Mouse (Mus musculus) right cerebral cortex, postnatal 14 days (tissue): ENCODE results near the gene Mtx1.
A peak's percentile ranks its signal among the peaks of the same experiment; 100 is the strongest.
"Not testable (repeated sequence)": the region's sequence is repeated elsewhere in the genome, so short reads cannot be mapped to it uniquely, and the experiment has no call there.

Source experiments
- DNase-seq: peaks from one replicate; pipeline ENCODE4 v3.0.0; 2022

Gene Mtx1

DNA sequence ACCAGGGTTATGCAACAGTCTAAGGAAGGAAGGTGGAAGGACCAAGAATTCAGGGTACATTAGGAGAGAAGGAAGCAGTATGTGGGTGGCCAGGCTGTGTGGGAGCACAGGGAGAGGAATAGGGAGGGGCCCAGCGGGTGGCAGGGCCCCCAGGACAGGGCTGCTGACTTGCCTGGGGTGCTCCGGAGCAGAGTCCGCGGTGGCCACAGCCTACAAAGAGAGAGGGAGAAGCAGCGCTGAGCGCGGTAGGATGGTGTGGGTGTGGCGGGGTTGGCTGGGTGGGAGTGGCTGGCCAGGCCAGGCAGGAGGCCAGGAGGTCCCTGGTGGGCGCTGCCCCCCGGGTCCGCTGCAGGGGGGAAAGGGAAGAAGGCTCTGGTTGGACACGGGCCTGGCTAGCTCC lies 11.6 kb upstream of the Mtx1 start:
- DNase-seq: no peak

DNA sequence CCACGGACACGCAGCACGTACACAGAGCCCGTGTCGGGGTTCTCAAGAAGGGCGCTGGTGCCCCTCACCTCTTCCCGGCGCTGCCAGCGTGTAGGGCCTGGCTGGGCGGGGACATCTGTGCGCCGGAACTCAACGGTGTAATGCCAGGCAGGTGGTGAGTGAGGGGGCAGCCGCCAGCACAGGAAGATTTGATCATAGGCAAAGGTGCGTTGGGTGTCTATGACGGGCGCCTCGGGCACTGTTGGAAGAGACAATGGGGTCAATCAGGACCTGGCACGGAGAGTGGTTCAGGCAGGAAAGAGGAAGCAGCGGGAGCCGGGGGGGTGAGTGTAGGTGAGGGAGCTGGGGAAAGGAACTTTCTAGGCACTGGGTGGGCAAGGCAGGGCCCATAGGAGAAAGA lies 10.8 kb upstream of the Mtx1 start:
- DNase-seq: no peak

DNA sequence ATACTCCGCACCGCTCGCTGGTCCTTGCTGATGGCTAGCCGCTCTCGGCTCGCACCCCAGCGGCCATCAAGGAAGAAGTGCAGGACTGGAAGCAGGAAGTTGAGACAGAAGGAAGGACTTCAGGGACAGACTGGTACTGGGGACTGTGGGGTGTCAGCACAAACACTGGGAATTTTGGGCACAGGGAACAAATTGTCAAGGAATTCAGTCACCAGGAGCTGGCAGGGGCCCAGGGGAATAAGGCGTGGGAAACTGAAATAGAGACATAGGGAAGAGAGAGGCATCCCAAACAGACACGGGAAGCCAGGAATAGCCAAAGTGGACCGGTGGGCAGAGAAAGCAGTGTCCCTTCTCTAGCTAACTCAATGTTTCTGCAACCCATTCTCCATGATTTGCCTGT lies 9.6 kb upstream of the Mtx1 start:
- DNase-seq: no peak

DNA sequence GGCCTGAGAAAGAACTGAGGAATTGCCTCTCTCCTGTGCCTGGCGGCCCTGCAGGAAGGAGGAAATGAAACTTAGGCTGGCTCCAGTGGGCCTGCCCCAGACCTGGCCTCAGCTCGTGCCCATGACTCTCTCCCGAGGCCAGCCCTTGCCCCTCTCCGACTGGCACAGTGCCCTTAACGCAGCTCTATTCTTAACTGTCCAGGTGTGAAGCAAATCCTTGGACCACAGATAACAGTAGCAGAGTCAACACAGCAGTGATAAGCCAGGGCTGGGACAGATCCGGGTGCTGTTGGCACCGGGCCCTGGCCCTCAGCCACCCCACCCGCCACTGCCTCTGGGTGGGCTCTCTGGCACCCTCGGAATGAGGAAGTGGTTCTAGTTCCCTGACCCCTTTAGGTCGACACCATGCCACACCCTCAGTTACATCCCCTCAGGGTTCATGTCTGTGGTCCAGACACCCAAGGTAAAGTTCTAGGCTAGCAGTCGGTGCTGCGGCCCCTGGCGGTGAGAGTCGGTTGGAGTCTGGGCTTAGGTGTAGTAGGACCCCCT lies 6.7 kb upstream of the Mtx1 start:
- no peak for DNase-seq

DNA sequence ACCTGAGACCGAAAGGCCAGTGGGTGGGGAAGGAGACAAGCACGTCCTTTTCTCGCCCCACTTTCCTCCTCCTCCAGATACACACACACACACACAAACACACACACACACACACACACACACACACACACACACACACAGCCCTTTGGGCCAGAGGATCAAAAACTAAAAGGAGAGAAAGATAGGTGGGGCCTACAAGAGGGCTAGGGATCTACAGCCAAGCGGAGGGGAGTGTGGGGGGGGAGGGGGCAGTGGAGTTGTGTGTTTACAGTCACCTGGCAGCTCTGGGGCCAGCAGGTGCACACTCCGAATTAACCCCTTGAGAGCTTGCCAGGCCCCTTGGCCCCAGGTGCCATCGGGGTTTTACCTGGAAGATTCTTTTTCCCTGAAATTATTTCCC lies 5.7 kb upstream of the Mtx1 start:
- DNase-seq: no peak

DNA sequence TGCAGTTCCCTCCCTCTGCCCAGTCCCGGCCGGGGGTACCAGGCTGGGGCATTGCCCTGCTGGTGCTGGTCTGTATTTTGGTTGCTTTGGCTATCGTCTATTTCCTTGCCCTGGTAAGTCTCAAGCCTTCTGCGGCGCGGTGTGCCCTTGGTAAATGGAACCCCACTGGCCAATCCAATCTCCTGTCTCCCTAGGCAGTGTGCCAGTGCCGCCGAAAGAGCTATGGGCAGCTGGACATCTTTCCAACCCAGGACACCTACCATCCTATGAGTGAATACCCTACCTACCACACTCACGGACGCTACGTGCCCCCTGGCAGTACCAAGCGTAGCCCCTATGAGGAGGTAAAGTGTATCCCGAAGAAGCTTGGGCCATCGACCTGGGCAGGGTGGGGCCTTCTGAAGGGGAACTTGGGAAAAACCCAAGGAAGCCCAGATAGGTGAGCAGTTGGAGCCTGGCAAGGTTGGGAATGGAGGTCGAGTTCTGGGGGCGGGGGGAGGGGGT lies 4.9 kb upstream of the Mtx1 start:
- DNase-seq: no peak

DNA sequence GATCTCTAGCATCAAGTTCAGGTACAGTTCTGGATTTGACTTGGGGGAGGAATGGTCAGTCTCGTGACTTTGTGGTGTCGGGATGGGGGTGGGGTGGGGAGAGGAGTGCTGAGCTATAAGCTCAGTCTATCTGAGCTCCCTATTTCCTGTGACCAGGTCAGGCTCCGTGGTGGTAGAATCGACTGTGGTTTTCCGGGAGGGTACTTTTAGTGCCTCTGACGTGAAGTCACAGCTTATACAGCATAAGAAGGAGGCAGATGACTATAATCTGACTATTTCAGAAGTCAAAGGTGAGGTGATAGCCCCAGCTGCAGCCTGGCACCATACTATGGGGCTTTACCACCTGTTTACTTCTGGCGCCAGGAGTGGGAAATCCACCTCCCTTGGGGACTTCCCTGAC lies 4.5 kb upstream of the Mtx1 start:
- no peak for DNase-seq

DNA sequence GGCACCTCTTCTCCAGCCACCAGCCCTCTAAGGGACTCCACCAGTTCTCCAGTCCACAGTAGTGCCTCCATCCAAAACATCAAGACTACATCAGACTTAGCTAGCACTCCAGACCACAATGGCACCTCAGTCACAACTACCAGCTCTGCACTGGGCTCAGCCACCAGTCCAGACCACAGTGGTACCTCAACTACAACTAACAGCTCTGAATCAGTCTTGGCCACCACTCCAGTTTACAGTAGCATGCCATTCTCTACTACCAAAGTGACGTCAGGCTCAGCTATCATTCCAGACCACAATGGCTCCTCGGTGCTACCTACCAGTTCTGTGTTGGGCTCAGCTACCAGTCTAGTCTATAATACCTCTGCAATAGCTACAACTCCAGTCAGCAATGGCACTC lies 3.7 kb upstream of the Mtx1 start:
- no peak for DNase-seq

DNA sequence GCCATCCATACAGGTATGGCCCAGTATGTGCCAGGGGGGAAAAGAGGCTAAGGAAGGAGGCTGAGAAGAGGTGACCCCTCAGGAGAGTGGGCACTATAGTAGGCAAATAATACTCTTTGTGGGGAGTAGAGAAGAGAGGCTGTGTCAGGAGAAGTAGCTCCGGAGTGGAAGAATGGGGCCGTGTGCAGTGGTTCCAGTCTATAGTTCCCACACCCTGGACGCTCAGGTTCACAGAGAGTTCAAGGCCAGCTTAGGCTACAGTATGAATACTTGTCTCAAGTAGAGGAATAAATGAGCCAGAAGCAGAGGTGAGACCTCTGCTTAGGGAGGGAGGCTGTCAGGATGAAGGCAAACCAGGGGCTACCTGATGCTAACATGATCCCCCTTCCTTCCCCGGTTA lies 2.4 kb upstream of the Mtx1 start:
- no peak for DNase-seq

DNA sequence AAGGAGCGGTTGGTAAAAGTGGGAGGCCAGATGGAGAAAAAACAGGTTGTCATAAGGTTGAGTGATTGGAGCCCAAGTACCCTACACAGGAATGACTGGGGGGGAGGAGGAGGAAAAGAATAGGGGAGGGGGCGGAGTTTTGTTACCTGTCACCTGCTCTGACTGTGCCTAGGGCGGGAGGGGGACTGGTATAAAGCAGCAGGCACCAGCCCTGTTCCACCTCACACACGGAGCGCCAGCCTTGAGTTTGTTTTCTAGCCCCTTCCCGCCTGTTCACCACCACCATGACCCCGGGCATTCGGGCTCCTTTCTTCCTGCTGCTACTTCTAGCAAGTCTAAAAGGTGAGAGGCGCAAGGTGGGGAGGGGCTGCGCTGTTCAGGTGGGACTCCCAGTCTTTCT lies 1.9 kb upstream of the Mtx1 start, which contains the start of gene Muc1:
Muc1 (plus strand) TSS at position 222 of the 400 bp plus-strand sequence.
- DNase-seq: no peak

DNA sequence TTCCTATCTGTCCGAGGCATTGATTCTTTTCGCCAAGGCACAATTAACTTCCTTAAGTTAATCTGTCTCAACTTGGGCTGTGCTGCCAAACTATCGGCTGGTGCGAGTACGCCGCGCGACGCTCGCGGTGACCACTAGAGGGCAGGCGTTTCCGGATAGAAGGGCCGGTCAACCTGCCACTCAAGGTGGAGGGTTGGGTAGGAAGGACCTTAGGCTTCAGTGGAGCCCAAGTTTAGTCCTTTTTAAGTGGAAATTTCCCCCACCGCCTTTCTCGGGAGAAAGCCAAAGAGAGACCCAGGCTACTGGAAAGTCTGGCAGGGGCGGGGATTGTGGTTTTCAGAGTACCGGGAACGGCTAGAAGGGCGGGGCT lies 1.3 kb upstream of the Mtx1 start:
- DNase-seq: peak; percentile 82

DNA sequence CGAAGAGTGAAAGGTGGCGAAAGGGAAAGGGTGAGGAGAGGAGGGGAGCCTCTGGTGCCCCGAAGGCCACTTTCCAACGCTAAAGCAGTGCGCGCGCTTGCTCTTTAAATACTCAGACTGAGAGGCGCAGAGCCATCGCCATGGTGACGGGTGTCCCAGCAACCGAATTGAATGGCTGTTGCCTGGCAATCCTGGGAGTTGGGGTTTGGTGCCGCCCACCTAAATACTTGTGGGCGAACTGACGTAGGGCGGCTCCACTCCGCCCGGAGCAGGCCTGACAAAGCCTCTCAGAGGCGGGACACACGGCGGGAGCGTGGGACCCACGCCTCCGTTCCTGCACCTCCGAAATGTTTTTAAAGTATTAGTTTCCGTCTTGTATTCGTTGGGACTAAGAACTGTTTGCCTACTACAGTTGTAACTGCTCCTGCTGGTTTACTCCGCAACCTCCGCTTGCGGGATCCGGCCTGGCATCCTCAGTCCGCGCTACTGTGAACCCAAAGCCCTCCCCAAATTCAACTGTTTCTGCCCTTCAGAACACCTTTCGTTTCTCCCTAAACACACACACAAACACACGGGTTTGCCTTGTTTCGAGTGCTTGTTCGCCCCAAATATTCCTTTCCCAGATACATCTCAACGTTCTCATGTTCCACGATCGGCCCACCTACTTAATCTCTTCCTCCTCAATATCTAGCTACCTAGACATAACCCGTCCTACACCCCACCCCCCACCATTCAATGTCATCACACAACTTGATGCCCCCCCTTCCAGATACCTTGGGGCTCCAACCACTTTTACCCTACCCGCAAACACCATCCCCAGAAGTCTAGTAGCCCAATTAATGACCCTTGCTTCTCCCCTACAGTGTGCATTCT lies 655 bp upstream of the Mtx1 start:
- DNase-seq: peak; percentile 85

DNA sequence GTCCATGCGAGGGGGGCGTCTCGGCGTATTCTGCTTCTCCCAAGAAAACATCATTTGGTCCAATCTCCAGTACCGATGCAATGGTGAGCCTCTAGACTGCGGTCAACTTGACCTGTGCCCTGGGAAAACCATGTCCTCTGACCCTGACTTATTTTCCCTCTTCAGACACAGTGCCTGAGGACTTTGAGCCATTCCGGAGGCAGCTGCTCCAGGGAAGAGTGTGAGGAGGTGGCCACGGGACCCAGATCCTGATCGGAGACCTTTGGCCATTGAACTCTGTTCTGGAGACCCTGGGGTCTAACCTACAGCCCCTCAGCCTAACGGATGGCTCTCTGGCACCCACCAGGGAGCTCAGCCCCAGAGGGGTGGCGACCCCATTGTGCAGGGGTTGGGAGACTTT lies 527 bp downstream of the Mtx1 start:
- DNase-seq: no peak

DNA sequence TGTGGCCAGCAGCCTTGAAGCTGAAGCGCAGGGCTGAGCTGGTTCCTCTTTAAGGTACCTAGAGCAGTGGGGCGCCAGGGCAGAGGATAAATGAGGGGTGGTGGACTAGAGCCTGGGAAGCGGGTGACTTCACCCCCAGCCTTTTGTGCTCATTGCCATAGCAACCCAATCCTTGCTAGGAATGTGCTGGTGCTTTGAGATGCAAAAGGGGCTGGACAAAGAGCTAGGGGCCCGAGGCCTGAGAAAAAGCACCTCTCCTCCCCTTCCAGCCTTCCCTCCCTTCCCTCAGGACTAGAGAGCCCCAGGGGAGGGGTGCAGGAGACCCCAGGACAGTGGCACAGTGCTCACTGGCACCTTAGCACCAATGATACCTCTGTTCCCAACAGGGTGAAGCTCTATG lies 970 bp downstream of the Mtx1 start:
- no peak for DNase-seq

DNA sequence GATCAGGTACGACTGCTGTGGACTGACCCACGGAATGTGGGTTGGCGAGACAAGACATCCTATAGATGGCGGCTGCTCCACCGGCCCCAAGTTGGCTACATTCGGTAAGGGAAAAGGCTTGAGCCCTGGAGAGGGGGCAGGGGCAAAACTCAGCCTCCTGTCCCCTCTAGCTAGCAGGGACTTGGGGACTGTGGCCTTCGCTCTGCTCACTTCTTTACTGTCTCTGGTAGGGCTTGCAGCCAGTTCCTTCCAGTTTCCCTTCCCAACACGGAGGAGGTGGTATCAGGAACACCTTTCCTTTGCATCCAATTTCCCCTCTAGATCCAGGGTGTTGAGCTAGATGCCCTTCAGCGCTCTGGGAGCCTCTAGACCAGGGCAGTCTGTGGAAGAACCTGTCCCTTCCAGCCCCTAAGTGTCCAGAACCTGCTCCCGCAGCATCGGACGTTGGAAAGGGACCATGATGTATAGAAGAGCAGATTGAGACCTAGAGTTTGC lies 1.5 kb downstream of the Mtx1 start:
- DNase-seq: no peak

DNA sequence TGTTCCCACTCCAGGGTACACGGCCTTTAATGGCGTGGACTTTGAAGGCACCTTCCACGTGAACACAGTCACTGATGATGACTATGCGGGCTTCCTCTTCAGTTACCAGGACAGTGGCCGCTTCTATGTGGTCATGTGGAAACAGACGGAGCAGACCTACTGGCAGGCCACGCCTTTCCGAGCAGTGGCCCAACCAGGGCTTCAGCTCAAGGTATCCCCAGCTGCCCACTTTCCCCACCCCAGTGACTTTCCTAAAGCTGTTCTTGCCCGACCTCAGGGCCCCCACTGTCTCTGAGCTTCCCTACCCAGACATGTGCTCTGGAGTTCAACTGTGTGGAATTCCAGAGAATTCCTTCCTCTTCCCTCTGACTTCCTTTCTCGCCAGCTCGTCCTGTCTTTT lies 2.1 kb downstream of the Mtx1 start:
- no peak for DNase-seq

DNA sequence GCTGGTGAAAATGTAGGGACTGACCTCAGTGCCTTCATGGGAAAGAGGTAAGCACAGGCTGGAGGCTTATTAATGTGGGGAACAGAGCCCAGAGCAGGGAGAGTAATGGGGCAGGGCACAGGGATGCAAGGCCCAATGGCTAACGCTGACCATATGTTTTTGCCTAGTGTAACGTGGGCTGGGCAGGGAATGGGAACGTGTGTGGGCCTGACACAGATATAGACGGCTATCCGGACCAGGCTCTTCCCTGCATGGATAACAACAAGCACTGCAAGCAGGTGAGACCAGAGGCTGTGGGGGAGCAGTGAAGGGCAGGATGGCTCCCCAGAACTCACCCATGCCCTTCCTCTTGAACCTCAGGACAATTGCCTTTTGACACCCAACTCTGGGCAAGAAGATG lies 5.7 kb downstream of the Mtx1 start:
- peak; percentile 8 for DNase-seq

DNA sequence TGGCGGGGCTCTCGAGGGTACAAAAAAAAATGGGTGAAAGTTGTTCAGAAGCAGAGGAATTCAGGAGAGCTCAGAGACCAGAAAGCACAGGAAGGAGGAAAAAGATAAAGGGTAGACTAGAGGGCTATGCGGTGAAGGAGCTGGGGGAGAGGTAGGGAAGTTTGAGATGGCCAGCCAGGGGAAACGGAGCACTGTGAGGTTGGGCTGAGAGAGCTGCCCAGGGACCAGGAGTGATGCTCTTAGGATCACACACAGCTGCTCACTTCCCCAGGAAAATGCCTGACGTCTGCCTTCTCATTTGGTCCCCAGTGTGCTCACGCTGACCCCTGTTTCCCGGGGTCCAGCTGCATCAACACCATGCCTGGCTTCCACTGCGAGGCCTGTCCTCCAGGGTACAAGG lies 7.3 kb downstream of the Mtx1 start:
- DNase-seq: peak; percentile 1

DNA sequence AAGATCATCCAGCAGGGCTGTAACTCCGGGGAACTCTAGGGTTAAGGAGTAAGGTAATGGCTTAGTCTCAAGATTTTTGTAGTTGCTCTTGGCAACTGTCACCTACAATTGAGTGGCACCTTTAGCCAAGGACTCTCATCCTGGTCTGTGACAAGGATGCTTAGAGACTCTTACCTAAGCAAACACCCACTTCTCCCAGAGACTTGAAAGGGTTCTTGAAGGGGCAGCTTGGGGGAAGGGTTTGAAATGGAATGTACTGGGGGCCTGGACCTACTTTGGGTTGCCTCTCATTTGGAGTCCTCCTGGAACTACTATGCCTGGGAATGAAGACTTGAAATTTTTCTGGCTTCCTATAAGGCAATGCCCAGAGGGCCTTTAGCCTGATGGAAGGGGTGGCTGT lies 8.6 kb downstream of the Mtx1 start:
- DNase-seq: no peak

DNA sequence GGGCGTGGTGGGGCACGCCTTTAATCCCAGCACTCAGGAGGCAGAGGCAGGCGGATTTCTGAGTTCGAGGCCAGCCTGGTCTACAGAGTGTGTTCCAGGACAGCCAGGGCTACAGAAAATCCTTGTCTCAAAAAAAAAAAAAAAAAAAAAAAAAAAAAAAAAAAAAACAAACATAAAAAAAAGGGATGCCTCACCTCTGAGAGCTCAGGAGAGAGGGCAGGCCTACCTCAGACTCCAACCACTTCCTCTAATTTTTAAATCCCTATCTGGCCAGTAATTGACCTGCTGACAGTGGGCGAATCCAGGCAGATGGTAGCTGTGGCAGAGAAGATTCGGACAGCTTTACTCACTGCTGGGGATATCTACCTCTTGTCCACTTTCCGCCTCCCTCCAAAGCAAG lies 10.5 kb downstream of the Mtx1 start:
- not testable (repeated sequence) for DNase-seq

DNA sequence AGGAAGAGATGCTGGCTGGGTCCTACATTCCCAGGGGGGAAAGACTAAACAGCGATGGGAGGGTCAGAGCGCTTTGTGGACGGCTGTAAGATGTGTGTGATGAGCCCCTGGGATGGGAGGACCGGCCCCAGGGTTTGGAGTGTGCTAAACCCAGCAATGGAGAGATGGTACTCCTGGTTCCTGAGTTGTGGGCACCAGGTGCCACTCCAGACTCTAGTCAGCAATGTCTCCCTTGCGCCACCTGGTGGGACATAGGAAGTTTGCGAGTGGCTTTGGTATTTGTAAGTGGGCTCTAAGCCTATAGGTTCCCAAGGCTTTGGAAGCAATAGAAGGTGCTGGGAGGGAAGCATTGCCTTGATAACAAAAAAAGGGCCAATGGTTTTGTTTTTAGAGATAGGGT lies 11.0 kb downstream of the Mtx1 start:
- peak; percentile 87 for DNase-seq

DNA sequence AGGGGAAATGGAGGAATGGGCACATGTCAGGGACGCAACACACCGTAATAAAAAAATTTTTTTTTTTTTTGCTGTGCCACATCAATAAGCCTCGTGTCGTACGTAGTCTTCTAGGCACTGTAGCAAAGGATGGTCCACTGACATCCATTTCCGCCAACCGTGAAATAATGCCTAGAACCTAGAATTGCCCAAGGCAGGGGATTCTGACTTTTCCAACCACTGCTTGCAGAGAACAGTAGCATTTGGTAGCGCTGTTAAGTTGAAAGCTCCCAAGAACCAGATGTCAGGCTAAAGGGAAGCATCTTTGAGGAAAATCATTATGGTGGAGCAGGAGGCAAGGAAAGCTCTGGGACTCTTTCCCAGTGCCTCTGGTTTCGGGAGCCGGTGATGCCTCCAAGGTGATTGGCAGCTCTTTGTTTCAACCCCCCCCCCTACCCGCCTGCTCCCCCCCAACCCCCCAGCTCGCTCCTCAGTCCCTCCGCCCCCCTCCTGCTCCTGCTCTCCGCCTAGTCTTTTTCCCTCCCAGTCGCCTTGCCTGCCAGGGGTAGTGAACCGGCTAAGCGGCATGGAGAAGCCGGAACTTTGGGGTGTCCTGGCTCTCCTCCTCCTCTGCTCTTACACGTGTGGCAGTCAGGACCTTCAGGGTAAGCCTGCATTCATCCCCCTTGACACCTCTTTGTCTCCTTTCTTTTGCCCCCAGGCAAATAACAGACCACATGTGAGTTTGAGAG lies 12.0 kb downstream of the Mtx1 start, which contains the start of gene Thbs3:
Thbs3 (plus strand) TSS at position 500 of the 731 bp plus-strand sequence.
- peak; percentile 37 for DNase-seq

DNA sequence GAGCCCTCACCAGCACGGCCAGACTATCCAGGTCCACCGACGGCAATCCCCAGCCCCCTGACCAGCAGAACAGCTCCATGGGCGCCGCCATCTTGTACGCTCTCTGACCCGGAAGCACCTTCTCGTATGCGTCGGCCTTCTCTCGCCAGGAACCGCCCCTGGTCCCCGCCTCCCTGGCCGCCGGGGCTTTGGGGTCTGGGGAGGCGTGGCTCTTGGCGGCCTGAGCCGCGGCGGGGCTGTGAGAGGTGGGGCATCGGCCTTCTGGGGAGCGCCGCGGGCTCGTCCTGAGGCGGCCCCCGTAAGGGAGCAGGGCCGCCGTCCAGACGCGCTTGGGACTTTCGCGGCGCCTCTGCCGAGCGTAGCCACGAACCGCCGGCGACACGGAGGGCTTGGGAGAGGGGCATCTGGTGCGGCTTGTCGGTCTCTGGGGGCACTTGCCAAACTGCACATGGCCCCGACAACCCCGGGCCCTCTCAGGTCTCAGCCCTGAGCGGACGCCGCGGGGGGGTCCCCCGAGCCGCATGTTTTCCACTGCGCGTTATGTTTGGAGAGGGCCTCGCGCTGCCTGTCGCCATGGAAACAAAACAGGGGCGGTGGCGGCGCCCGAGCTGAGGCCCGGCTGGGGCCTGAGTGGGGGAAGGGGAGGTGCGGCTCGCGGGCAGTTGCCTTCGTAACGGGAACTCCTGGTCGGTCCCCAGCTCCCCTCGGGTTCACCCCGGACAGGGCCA lies 12.9 kb downstream of the Mtx1 start:
- DNase-seq: peak; percentile 90
